Mouse (Mus musculus): ENCODE results near the gene Birc5. TPM values are rescaled to one million over a fixed set of nuclear protein-coding genes. Genes with fewer than 3 reads are reported as not detected.
A peak's percentile ranks its signal among the peaks of the same experiment; 100 is the strongest.
"Not testable (repeated sequence)": the region's sequence is repeated elsewhere in the genome, so short reads cannot be mapped to it uniquely, and the experiment has no call there.

The Birc5 gene
- 1 to 10 TPM in 1 of 2 experiments, under 1 TPM in 1; 0.82 to 1.1 TPM for total RNA-seq (2021)
- long read RNA-seq, result 0 reads

DNA sequence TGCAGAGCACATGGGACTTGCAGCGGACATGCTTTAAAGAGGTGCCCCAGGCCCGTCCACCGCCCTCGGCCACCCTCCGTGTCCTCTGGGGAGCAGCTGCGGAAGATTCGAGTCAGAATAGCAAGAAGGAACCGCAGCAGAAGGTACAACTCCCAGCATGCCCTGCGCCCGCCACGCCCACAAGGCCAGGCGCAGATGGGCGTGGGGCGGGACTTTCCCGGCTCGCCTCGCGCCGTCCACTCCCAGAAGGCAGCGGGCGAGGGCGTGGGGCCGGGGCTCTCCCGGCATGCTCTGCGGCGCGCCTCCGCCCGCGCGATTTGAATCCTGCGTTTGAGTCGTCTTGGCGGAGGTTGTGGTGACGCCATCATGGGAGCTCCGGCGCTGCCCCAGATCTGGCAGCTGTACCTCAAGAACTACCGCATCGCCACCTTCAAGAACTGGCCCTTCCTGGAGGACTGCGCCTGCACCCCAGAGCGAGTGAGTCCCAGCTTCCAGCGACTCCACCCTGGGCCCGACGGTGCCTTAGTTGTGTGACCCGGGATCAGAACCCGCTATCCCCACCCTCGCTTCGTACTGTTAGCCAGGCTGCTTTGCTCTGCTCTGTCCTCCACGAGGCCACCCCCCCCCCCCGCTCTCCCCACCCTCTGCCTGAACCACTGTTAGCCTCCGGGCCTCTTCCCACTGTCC is at the start of gene Birc5:
TSS of gene Birc5 (plus strand) at position 267 of the 687 bp plus-strand sequence.
- peak; percentile 93 to 97 for DNase-seq (ENCODE audit: low spot score in 2 of 2)

DNA sequence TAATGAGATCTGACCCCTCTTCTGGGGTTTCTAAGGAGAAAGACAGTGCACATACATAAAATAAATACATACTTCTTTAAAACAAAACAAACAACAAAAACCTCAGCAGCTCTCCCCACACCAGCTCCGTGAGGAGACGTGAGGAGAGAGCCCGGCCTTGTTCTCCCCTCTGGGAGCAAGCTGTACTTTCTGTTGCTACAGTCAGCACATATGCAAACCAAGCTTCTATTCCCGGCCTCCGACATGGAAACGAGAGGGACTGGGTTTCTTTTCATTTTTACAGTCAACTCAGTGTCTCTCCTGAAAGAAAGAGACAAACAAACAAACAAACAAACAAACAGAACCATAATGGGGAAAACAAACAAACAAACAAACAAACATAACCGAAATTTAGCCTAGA is 49.0 kb upstream of the Birc5 start:
- DNase-seq (ENCODE audit: low spot score in 2 of 2), result no peak

DNA sequence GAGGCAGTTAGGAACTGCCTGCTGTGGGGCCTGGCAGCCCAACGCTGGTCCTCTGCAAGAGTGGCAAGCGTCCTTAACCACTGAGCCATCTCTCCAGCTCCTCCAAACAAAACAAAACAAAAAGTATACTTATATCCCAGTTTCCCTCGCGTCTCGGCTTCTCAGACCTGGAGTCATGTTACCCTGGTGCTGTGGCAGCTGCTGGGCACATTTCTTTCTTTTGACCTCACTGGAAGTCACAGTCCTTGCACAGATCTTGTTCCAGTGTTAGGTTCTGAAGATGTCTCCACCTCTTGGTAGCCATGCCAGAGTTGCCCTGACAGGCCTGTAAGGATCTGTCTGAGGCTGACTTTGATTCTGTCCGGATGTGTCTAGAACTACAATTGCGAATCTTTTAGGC is 47.4 kb upstream of the Birc5 start:
- DNase-seq (ENCODE audit: low spot score in 2 of 2), result no peak

DNA sequence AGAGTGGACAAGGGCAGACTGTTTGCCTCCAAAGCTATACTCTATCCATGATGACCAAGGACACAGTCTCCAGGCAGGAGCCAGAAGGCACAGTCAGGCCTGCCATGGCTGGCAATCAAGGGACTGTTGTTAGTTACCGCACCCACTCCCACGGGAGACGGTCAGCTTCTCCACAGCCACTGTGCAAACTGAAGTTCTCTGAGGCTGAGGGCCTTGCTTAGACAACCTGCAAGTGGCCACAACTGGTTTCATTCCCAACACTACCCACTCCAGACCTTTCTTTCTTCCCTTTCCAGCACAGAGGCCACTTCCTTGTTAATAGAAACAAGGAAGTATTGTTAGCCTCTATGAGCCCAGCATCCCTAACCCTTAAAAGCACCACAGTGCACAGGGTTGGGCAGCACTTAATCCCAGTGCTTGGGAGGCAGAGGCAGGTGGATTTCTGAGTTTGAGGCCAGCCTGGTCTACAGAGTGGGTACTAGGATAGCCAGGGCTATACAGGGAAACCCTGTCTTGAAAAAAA is 45.8 kb upstream of the Birc5 start:
- DNase-seq (ENCODE audit: low spot score in 2 of 2), result no peak

DNA sequence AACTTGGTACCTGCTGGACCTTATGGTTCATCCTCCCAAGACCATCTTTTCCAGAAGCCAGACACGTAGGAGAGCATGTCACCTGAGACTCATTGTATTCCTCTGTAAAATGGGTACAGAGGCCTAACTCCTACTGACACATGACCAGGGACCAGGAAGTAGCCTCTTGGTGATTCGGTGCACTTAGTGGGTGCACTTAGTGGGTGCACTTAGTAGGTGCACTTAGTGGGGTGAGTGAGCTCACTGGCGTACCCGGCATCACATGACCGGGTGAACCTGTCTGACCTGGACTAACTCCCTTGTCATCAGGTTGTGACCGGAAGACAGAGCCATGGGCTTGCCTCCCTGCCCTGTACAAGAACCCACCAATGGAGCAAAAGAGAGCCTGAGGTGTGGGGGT is 42.3 kb upstream of the Birc5 start:
- DNase-seq (ENCODE audit: low spot score in 2 of 2), result no peak

DNA sequence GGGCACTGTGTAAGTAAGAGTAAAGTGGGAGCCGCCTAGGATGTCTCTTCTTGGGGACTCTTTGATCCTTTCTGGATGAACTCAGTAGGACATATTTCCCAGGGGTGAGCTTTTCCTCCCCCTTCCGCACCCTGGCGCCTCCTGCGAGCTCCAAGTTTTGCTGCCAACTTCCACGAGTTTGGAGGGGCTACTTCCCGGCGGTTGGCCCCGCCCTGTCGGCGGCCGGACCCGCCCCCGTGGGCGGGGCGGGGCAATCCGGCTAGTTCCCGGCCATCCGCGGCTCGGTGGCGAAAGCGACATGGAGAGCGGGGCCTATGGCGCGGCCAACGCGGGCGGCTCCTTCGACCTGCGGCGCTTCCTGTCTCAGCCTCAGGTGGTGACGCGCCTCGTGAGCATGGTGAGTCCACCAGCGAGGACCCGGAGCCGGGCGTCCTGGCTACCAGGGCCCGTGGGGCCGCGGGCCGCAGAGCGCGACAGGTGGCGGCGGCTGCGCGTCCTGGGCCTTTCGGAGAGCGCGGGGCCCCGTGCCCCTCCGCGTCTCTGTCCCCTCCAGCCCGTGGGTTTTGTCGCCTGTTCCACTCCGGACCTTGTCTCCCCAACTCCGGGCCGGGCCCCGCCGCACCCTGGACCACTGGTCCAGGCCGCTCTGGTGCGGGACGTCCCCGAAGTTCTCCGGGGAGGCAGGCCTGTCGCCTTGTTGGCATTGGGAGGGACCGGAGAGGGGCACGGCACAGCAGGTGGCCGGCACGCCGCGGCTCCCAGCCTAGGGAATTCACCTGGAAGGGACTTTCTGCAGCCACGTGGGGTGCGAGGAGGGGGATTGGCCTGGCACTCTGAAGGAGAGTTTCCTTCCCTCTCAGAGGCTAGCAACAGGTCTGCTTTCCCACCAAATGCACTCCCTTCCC is 39.4 kb upstream of the Birc5 start, which contains the start of the genes Gm20708 and Syngr2:
TSS of gene Gm20708 (plus strand) at position 262 of the 905 bp plus-strand sequence.
TSS of gene Syngr2 (plus strand) at position 262 of the 905 bp plus-strand sequence.
- DNase-seq (ENCODE audit: low spot score in 2 of 2), result peak in 1 of 2 experiments; percentile 30

DNA sequence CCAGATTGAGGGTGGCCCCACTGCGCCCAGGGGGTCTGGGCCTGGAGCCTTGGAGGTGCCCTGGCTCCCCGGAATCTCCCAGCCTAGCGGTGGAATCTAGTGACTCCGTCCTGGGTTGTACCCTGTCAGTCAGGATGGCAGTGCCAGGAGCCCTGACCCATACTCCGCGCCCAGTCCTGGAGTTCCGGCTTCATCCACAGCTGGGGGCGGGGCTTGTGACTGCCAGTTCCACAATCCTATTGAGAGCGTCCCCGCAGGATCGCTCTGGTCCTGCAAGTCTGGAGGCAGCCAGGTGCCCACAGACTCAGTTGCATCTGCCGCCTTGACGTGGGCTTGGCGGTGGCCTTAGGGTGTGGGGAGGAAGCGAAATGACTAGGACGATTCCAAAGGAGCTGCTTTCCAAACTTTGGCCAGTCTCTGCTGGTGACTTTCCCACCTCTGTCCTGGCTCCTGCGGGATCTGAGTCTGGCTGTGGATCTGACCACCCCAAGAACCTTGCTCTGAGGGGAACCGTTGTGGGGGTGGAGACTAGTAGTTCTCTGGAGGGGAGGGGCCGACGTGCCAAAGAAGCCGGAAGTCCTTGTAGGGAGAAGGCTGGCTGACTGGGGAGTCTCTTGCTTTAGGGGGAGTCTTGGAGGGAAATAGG is 38.5 kb upstream of the Birc5 start:
- peak; percentile 36 to 67 for DNase-seq (ENCODE audit: low spot score in 2 of 2)

DNA sequence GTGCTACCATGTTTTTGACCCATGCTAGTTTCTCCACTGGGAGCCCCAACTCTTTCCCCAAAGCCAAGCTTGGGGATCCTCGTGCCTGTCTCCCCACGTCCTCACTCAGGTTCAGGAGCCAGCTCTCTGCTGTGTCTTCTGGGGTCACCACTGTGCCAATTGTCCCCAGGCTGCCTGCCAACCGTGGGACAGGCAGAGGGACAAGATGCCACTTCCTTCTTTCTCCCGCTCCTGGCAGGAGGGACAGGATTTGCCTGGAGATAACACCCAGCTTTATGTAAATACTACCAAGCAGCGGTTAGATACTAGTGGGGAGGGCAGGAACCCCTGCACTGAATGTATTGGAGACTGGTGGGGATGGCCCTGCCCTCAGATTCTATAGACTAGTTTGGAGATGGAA is 35.2 kb upstream of the Birc5 start:
- no peak for DNase-seq (ENCODE audit: low spot score in 2 of 2)

DNA sequence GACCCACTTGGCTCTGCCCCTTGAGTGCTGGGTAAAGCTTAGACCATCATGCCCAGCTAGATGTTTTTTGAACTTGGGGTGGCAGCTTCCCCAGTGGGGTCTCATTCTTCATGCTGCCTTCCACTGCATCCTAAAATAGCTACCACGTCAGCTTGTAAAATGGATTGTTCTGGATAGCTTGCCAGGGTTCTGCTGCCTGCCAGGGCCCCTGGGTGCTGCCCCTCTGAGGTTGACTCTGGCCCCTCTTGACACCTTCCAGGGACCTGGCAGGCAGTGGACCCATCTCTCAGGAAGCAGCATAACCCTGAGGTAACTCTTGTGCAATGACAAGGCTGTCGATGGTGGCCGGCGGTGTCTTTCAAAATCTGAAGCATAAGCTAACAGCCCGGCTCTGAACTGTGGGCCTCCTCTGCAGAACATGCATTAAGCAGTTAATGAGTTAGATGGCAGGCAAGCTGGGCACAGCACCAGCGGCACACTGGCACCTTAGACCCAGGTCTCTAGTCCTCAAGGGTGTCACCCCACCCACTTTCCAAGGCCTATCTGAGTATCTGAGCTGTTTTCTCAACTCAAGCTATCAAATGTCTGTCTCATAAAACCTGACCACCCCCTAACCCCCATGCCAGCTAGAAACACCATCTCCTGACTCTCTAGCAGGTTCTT is 34.2 kb upstream of the Birc5 start:
- no peak for DNase-seq (ENCODE audit: low spot score in 2 of 2)

DNA sequence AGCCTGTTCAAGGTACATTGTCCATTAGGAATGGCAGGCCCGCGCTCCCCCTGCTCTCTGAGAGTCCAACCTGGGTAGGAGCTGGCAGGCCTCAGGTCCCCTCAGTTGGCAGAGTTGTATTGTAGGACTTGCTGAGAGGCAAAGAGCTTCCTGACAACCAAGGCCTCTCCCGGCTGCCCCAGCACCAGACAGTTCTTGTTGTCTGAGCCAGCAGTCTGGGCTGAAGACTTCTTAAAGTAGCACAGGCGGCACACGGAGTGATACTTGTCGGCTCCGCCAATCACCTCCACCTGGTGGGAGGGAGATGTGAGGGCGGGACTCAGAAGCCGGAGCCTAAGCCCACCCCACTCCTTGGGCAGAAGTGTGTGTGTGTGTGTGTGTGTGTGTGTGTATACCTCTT is 33.2 kb upstream of the Birc5 start:
- not testable (repeated sequence) for DNase-seq (ENCODE audit: low spot score in 2 of 2)

DNA sequence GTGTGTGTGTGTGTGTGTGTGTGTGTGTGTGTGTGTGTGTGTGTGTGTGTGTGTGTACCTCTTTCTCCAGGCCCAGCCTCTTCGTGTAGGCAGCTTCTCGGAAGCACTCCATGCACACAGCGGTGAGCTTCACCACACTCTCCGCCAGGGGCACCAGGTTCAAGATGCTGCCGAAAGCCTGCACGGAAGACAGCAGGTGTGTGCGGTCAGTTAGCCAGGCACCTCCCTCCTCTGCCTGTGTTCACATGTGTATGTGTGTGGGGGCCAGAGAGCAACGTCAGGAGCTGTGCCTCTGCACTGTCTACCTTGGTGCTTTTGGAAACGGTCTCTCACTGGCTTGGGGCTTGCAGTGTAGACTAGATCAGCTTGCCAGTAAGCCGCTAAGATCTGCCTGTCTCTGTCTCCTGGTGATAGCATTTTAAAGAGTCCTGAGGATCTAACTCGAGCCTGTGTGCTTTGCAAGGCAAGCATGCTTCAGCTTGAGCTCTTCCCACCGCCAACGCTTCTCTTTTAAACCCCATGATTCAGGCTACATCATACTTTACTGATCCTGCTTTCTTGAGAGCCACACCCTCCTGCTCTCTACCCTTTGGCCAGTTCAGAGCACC is 32.6 kb upstream of the Birc5 start:
- no peak for DNase-seq (ENCODE audit: low spot score in 2 of 2)

DNA sequence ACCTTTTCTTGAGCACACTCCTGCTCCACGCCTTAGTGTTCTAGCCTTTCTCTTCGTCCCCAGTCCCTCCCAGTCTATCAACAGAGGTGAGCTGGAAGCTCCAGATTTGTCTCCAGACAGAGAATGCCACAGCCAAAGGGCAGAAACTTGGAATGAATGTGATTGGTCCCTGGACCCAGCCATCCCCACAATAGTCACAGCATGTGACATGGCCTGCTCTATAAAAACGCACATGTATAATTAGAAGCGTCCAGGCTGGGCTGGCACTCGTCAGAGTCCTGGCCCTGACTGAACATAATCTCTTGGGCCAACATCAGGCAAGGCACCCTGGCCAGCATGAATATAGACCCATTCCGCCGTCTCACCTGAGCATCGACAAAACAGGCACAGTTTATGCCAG is 30.0 kb upstream of the Birc5 start:
- no peak for DNase-seq (ENCODE audit: low spot score in 2 of 2)

DNA sequence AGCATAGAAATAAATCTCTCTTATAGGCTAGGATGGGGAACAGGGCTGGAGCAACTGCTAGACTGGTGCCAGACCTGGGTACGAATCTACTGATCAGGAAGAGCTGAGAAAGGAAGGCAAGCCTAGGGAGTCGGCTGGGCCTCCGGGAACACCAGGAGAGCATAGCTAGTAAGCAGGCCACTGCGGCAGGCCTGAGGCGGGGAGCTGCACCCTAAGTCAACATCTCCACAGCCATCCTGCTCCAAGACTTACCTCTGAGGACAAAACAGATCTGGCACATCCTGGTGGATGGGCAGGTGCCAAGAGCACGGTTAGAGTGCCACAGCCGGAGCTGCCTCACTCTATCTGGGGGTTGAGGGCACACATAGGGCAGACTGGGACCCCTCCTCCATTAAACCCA is 28.9 kb upstream of the Birc5 start:
- no peak for DNase-seq (ENCODE audit: low spot score in 2 of 2)

DNA sequence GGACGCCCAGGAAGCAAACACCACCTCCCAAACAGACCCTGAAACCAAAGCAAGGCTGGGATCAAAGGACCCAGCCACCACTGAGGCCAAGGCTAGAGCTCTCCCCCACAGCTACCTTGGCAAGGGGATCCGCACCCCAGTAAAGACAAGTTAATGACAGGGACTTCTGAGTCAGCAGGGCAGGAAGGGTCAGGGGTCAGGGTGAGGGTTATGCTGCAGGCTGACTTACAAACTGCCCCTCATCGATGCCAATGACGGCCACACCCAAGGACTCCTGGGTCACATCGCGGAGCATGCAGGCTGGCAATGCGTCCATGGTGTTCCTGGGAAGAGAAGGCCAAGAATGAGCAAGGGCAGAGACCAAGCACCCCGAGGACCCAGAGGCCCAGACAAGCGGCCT is 27.2 kb upstream of the Birc5 start:
- DNase-seq (ENCODE audit: low spot score in 2 of 2), result no peak

DNA sequence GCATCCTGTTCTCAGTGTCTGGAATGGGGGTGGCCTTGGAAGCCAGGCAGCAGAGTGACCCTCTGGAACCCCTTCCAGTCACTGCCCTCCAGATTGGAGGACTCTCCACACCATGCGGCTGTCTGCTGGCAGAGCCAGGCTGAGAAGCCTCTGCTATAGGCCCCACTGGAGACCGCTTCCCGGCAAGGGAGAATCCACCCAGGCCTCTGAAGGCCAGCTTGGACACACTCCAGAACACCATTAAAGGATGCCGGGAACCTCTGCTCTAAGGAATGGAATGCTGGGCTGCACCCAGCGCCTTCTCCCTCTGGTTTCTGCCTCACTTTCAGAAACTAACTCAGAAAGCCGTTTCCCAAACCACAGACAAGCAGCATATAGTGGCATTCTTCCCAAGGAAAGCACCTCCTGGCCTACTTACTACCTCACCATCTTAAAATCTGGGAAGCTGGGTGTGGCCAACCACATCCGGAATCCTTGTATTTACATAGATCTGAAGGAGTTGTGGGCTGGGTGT is 26.3 kb upstream of the Birc5 start:
- no peak for DNase-seq (ENCODE audit: low spot score in 2 of 2)

DNA sequence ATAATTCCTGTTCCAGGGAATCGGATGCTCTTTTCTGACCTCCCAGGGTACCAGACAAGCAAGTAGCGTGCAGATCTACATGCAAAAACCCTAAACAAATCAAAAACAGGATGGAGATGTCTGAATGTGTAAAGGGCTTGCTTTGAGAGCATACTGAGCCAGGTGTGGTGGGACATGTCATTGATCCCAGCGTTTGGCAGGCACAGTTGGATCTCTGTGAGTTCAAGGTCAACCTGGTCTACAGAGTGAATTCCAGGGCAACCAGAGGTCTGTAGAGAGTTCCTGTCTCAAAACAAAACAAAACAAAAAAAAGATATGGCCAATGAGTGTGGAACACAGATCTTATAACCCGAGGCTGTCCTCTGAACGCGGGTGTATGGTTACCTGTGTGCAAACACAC is 25.6 kb upstream of the Birc5 start:
- no peak for DNase-seq (ENCODE audit: low spot score in 2 of 2)

DNA sequence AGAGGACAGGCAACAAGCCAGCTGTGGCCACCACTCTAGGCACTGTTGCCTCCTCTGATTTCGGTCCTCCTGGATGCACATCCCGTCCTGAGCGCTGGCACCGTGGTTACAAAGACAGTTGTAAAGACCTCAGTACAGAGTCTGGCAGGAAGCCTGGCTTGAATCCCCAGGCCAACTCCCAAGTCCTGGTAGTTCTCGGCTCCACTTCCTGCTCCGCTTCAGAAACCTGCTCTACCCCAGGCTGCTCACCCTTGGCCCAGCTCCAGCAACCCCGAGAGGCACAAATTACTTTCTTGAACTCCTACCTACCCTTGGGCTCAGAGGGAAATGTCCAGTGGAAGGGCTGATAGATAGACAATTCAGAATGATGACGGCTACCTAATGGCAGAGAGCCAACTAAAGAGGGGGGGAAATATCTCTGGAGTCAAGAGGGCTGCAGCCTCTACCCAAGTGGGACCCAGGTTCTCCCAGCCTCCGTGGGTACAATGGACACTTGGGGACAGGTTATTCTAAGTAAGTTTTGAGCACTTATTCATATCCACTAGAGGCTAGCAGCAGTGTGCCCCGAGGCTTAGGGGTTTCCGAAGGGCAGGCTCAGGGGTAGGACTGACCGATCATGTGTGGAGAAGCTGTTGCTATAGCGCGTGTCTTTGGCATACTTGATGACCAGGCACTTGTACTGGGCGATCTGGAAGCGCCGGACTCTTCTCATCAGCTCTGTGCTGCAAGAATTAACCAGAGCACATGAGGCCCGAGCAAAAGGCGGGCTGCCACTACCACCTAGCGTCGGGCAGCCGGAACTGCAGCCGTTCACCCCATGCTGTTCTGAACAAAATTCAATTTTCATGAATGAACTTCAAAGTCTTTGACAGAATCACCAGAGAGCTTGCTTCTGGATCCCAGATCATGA is 24.7 kb upstream of the Birc5 start:
- peak; percentile 70 to 91 for DNase-seq (ENCODE audit: low spot score in 2 of 2)

DNA sequence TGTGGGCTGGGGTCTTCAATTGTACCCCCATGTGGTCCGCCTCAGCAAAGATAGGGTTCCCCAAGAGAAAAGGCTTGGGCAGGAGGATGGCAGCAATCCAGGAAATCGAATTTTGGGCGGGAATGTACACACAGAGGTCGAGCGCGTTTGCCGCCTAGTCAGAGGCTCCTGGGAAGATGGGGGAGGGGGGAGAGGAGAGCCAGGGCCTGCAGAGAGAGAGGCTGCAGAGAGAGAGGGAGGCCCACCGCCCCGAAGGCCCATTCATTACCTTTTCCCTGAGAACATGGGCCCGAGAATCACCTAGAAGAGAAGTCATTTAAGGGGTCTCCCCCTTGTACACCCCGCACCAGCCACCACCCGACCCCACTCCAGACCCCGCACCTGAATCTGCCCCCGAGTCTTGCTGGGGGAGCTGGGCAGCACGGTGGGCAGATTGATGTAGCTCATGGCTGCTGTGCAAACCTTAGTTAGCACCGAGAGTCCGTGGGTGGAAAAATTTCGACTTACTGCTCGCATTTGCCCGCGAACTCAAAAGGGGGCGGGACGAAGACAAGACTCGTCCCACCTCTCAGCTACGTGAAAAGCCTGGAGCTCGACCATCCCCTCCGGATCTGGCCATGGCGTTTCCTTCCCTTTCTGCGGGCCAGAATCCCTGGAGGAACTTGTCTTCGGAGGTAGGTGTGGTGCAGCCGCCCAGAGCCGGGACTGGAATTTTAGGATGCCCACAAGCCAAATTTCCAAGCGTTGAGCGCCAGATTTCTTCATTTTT is 23.5 kb upstream of the Birc5 start, which contains the start of the genes Afmid and Tk1:
TSS of gene Afmid (plus strand) at position 592 of the 769 bp plus-strand sequence.
TSS of gene Tk1 (minus strand) at position 760 of the 769 bp plus-strand sequence.
- DNase-seq (ENCODE audit: low spot score in 2 of 2), result peak in 1 of 2 experiments; percentile 31

Data from layer of hippocampus, adult 18-20 months (tissue).